Mouse (Mus musculus): ENCODE results near the gene Nckap5.

GRCm38 (mm10) chr1:126051491-126051890 is 779.1 kb downstream of the Nckap5 start:
- TF ChIP-seq EP300 (IDR thresholded peaks at IDR 0.05; ENCODE audit: low read depth) (no peak), CTCF (IDR thresholded peaks at IDR 0.05; ENCODE audit: low read depth) (no peak)

Measured in liver, postnatal 0 days (tissue).